Mouse (Mus musculus) brain, embryonic 14.5 days (tissue): ENCODE data around the gene Mettl7b.

ENCODE experiments used
- CTCF ChIP-seq: fragments of 200-500 bp; IDR thresholded peaks from 2 replicates; pipeline ENCODE4 v1.5.1; 2012; ENCODE audit warnings: inconsistent platforms, mild to moderate bottlenecking, moderate library complexity, borderline replicate concordance; ENCODE audit not compliant: insufficient read depth, insufficient read length; ENCODE audit errors: extremely low read depth
- POLR2A ChIP-seq: fragments of 200-500 bp; IDR thresholded peaks from 2 replicates; pipeline ENCODE4 v1.6.1; 2012; ENCODE audit warnings: mild to moderate bottlenecking, inconsistent platforms, borderline replicate concordance; ENCODE audit not compliant: poor library complexity, insufficient read depth, insufficient read length, severe bottlenecking; ENCODE audit errors: extremely low read depth

GRCm38 (mm10) chr10:128968341-128968749, 7.6 kb upstream of the Mettl7b start:
- TF ChIP-seq CTCF (no peak), POLR2A (no peak)
